Mouse (Mus musculus) liver, adult 2 months (tissue): ENCODE results near the gene Iqcb1.

ENCODE experiments used
- CTCF ChIP-seq: fragments of 200-500 bp; IDR thresholded peaks from 2 replicates; pipeline ENCODE4 v1.5.1; 2011; ENCODE audit warnings: low read depth, low read length, control low read depth
- POLR2A ChIP-seq: fragments of 200-500 bp; IDR thresholded peaks from 2 replicates; pipeline ENCODE4 v1.6.1; 2011; ENCODE audit warnings: low read length, control low read depth; ENCODE audit not compliant: insufficient read depth; ENCODE audit errors: extremely low read depth

- TF ChIP-seq CTCF (no peak), POLR2A (no peak)
These were observed 54.7 kb downstream of the Iqcb1 start for GRCm38 (mm10) chr16:36882737-36883343.
